Mouse (Mus musculus): ENCODE measurements around the gene Gba.
A peak's percentile ranks its signal among the peaks of the same experiment; 100 is the strongest.

- peak; percentile 92 for TF ChIP-seq CTCF (IDR thresholded peaks at IDR 0.05; ENCODE audit: borderline replicate concordance, insufficient read depth, low read depth, low read length)
- TF ChIP-seq POLR2A (IDR thresholded peaks at IDR 0.05; ENCODE audit: borderline replicate concordance, insufficient read depth, low read length) = no peak
Measured at GRCm38 (mm10) chr3:89215853-89216252, 13.1 kb downstream of the Gba start.

All from cerebellum, adult 2 months (tissue).